Mouse (Mus musculus): ENCODE data around the gene Aldh1l1. TPM values are rescaled to one million over a fixed set of nuclear protein-coding genes. Genes with fewer than 3 reads are reported as not detected.

Gene Aldh1l1
- total RNA-seq, 4 experiments from 2014 or later: 1.8 to 5.1 (median 3.7) TPM

DNA sequence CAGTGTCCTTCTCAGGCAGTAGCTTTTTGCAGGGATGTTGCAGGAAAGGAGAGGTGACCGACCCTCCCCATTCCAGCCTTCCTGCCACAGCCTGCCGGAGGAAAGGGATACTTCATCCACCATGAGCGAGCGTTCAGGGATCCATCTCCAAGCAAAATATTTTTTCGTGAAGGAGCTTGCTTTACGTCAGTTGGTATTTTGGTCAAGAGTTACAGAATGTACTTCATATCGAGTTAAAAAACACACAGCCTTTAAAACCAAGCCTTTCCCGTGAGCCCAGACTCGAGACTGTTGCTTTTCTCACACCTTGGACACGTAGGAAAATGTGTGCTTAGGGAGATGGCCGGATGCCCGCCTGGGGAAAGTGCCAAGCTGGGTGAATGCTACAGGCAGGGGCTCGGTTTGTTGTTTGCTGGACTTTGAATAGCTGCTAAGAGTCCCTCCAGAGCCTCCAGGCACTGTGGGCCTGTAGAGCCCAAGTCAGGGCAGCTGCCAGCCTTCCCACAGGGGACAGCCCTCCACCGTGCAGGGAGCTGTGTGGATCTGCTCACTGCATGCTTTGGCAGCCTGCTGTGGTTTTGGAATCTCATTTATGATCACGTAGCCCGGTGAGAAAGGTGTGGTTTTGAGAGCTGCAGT lies 20.6 kb downstream of the Aldh1l1 start:
- peak; percentile 81 for DNase-seq (ENCODE audit: low spot score)

- no peak for DNase-seq (ENCODE audit: low spot score)
Measured at GRCm38 (mm10) chr6:90507443-90507842, 21.2 kb downstream of the Aldh1l1 start.

DNA sequence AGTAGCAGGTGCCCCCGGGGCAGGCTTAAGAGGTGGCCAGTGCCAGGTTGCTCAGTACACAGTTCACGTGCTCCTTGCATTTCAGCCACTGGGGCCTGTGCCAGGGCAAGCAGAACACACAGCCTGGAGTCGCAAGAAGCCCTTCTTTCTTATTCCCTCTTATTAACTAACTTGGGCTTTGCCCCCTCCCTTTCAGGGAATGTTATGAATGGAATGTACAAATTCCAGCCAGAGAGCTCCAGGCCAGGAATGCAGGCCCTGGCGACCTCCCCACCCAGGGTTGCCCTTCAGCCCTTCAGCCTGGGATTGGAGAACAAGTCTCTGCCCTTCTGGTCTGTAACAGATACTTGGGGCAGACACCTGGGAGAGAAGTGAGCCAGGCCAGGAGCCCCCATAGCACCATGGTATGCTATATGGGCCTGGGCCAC lies 22.0 kb downstream of the Aldh1l1 start:
- DNase-seq (ENCODE audit: low spot score): peak; percentile 65

DNA sequence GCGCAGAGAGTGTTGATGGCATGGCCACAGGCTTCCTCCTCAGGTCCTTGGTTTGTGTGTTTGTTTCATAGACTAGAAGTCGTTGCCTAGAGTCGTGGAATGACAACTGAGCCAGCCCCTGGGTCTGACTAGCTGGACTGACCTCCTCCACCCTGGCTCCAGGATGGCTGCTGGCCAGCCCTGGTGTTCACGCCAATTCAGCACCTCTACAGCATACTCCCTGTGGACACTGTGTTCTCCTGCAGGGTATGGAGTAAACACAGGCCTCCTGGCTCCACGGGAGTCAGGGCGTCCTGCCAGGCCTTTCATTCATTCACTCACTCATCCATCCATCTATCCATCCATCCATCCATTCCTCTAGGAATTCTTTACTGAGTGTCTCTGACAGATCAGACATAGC lies 22.9 kb downstream of the Aldh1l1 start:
- peak; percentile 81 for DNase-seq (ENCODE audit: low spot score)

GRCm38 (mm10) chr6:90512416-90512815 lies 26.2 kb downstream of the Aldh1l1 start:
- DNase-seq (ENCODE audit: low spot score): no peak

- DNase-seq (ENCODE audit: low spot score): no peak
Measured at GRCm38 (mm10) chr6:90513074-90513856, 27.0 kb downstream of the Aldh1l1 start.

DNA sequence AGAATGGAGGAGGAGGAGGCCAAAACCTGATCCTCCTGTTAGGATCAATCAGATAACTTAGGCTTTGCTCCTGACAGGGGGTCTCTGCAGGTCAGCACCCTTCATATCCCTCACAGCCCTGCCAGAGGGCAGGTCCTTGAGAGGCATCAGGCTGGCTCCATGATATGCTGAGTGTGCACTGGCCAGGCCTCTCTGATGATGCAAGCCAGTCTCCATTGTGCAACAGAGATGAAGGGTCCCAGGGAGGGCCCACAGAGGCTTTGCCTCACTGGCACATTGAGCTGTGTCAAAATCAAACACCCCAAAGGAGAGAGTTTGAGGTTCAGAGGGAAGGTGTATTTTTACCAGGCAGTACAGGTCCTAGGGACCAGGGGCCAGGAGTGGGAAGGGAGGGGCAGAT lies 28.1 kb downstream of the Aldh1l1 start:
- no peak for DNase-seq (ENCODE audit: low spot score)

GRCm38 (mm10) chr6:90514883-90515405 lies 28.7 kb downstream of the Aldh1l1 start:
- DNase-seq (ENCODE audit: low spot score): peak; percentile 91

DNA sequence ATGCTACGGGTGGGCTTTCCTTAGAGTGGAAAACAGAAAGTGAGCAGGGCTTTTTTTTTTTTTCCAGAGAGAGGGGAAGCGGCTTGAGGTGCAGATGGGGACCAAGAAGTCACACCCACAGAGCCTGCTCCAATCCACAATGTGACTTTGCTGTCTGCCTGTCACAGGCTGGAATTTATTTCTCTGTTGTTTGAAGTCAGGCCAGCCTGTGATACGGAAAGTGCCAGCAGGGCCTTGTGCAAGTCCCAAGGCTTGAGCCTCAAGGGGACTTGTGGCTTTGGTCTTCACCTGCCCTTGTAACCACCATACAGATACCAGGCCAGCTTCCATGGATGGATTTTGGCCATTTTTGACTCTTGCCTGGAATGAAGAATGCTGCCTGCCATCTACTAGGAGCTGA lies 32.7 kb downstream of the Aldh1l1 start:
- peak; percentile 29 for DNase-seq (ENCODE audit: low spot score)

- no peak for DNase-seq (ENCODE audit: low spot score)
Measured at GRCm38 (mm10) chr6:90519375-90519774, 33.1 kb downstream of the Aldh1l1 start.

GRCm38 (mm10) chr6:90526406-90526805 lies 40.2 kb downstream of the Aldh1l1 start:
- DNase-seq (ENCODE audit: low spot score): no peak

DNA sequence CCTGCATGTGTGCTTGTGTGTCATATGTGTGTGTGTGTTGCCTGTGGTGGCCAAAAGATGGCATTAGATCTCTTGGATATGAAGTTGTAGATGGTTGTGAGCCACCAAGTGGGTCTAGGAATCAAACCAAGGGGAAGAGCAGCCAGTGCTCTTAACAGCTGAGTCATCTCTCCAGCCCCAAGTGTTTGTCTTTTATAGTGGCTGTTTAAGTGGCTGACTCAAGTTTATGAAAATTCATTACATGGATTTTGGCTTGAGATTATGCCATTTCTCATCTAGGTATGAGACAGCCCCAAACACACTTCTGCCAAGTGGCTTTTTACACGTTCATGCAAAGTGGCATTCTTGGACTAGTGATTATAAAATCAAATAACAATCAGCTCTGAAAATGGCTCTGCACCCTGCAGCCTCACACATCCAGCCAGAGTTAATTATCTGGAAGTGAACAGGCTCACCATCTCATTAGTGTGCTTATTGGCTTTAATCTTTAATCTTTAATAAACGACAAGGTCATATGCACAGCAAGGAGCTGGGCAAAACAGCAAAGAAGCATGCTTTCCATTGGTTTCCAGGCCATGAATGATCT lies 43.3 kb downstream of the Aldh1l1 start:
- DNase-seq (ENCODE audit: low spot score): no peak

- no peak for DNase-seq (ENCODE audit: low spot score)
Measured at GRCm38 (mm10) chr6:90532575-90533190, 46.5 kb downstream of the Aldh1l1 start.

GRCm38 (mm10) chr6:90533505-90533904 lies 47.3 kb downstream of the Aldh1l1 start:
- no peak for DNase-seq (ENCODE audit: low spot score)

DNA sequence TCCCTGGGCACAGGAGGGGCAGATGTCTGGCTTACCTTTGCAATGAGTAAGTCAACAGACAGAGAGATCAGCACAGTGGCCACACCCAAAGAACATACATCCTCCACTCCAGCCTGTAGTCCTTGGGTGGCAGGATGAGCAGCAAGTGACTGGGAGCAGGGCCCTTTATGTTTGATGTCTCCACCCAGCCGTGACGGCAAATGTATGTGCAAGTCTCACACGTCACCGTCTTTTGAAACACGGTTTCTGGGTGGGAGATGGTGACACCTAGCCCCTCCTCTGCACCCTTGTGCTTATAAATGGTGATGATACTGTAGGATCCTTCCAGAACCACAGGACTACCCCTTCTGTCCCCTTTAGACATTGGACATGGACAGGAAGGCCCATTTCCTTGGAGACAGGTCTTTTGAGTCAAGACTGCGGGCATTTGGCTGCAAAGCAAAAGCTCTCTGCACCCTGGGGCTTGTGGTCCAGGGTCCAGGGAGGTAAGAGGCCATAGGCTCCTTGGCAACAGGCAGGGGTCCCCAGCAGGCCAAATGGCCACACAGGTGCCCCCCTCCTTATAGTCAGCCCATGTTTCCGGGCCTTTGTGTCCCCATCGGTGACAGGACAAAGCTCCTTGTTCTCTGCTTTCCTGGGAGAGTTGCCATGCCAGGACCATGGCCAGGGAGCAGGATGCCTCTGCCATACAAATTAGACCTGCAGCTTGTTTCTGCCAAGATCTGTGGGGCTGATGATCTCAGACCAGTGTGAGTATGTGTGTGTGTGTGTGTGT lies 48.7 kb downstream of the Aldh1l1 start:
- peak; percentile 55 for DNase-seq (ENCODE audit: low spot score)

DNA sequence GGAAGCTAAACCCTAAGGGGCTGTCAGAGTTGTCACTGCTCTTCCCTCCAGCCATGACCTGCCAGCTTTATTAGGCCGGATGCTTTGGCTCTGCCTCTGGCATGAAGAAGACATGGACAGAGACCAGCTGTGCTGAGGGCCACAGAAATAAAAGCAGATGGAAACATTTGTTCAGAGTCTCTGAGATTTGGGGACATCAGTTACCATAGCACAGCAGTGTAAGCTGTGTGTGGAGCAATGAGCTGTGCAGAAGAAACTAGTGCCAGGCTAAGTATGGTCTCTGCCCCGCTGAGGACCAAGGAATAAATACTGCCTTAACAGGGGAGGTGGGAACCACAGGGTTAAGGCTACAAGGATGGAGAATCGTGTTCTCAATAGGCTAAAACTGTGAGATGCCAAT lies 50.6 kb downstream of the Aldh1l1 start:
- no peak for DNase-seq (ENCODE audit: low spot score)

DNA sequence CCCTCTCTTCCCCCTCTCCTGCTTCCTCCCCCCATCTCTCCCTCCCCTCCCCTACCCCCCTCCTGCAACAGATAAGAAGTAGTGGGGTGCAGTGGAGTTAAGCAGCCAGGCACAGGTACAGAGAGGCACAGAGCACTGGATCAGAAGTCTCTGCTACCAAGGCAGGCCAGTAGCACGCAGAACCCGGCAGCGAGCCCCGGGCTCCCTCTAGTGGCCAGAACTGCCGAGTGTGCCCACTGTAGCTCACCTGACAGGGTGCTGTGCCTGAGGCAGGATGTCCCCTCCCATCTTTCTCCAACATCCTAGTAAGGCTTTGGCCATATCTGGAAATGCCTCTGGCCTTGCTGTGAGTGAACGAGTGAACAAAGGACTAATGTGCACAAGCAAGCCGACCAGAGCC lies 51.7 kb downstream of the Aldh1l1 start:
- DNase-seq (ENCODE audit: low spot score): peak; percentile 70

DNA sequence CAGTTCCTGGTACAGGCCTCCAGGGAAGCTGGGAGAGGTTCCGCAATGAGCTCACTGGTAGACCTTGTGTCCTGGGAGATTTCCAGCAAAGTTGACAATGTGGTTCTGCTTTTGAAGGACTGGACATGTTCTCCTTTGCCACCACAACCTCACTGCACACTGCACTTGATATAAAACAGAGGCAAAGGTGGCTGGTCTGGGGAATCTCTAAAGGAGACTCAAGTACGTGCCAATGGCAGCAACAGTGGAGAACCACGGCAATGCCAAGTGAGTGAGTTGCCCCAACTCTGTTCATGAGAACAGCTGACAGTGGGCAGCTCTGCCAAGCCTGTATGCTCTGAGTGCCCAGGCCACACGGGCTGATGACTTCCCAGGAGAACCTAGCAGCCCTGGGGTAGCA lies 53.0 kb downstream of the Aldh1l1 start:
- DNase-seq (ENCODE audit: low spot score): peak; percentile 42

- no peak for DNase-seq (ENCODE audit: low spot score)
Measured at GRCm38 (mm10) chr6:90540520-90540919, 54.3 kb downstream of the Aldh1l1 start.

- no peak for DNase-seq (ENCODE audit: low spot score)
Measured at GRCm38 (mm10) chr6:90541367-90541772, 55.1 kb downstream of the Aldh1l1 start.

GRCm38 (mm10) chr6:90544433-90544832 lies 58.2 kb downstream of the Aldh1l1 start:
- DNase-seq (ENCODE audit: low spot score): peak; percentile 45

Measured in heart, adult 8-10 months (tissue).